Mouse (Mus musculus) cerebellum, adult 2 months (tissue): Measurements from ENCODE around the gene Nrp1. TPM values are rescaled to one million over a fixed set of nuclear protein-coding genes. Genes with fewer than 3 reads are reported as not detected.

Experiments used
- DNase-seq, 2 experiments: peaks; one replicate each; pipeline ENCODE4 v3.0.0; 2021
- H3K27ac ChIP-seq: fragments of 200-500 bp; 2 replicates; pipeline ENCODE4 v1.5.1; 2012; ENCODE audit warnings: low read length, control low read depth, inconsistent platforms; ENCODE audit not compliant: insufficient read depth
- H3K27me3 ChIP-seq: fragments of 200-500 bp; 2 replicates; pipeline ENCODE4 v1.6.1; 2012; ENCODE audit warnings: inconsistent platforms, mild to moderate bottlenecking, low read length, moderate library complexity; ENCODE audit not compliant: control insufficient read depth, insufficient read depth
- H3K4me1 ChIP-seq: fragments of 200-500 bp; 2 replicates; pipeline ENCODE4 v1.6.1; 2011; ENCODE audit warnings: low read length; ENCODE audit not compliant: control insufficient read depth, insufficient read depth
- H3K4me3 ChIP-seq: fragments of 200-500 bp; replicated peaks from 2 replicates; pipeline ENCODE3; 2011; ENCODE audit warnings: mild to moderate bottlenecking, low read depth, low read length, control low read depth; ENCODE audit not compliant: insufficient read depth
- CTCF ChIP-seq: fragments of 200-500 bp; IDR thresholded peaks from 2 replicates; pipeline ENCODE4 v1.5.1; 2011; ENCODE audit warnings: low read depth, mild to moderate bottlenecking, control low read depth, low read length, moderate library complexity, borderline replicate concordance; ENCODE audit not compliant: insufficient read depth
- POLR2A ChIP-seq: fragments of 200-500 bp; IDR thresholded peaks from 2 replicates; pipeline ENCODE4 v1.6.1; 2011; ENCODE audit warnings: low read length, control low read depth, borderline replicate concordance; ENCODE audit not compliant: insufficient read depth
- WGBS: fragments of 180-500 bp; shearing (Covaris S2); methylation state at CpG from one replicate; pipeline ENCODE4 v1.1.7; 2018; 5-methylcytosine and 5-hydroxymethylcytosine counted together
- polyA plus RNA-seq: library from polyadenylated mRNA; depleted of rRNA; stranded (reverse); fragments of >200 nt; gene quantifications from 2 replicates; pipeline ENCODE4 v1.2.3, GENCODE M21; 2012

Gene Nrp1
- polyA plus RNA-seq, 1 experiment, result 7.8 TPM

GRCm38 (mm10) chr8:128508723-128509122 lies 150.3 kb downstream of the Nrp1 start:
- H3K4me3 ChIP-seq, result no peak overlapping the region
- no peak for DNase-seq
- TF ChIP-seq CTCF, result no peak
- TF ChIP-seq POLR2A, result no peak
- no peak overlapping the region for H3K27ac ChIP-seq
- H3K27me3 ChIP-seq, result no peaks in the 10 kb centered on the region
- H3K4me1 ChIP-seq, result no peaks in the 10 kb centered on the region

GRCm38 (mm10) chr8:128511021-128511420 lies 152.6 kb downstream of the Nrp1 start:
- no peak overlapping the region for H3K4me3 ChIP-seq
- no peaks in the 10 kb centered on the region for H3K27me3 ChIP-seq
- DNase-seq, result no peak
- no peaks in the 10 kb centered on the region for H3K4me1 ChIP-seq
- TF ChIP-seq CTCF (no peak), POLR2A (no peak)
- no peak overlapping the region for H3K27ac ChIP-seq

GRCm38 (mm10) chr8:128511732-128512131 lies 153.3 kb downstream of the Nrp1 start:
- WGBS, result 97% methylated on average over 1 of the region's 1 CpGs
- Histone ChIP-seq H3K27me3 (no peaks in the 10 kb centered on the region), H3K4me1 (no peaks in the 10 kb centered on the region), H3K4me3 (no peak overlapping the region), H3K27ac (no peak overlapping the region)
- no peak for DNase-seq
- TF ChIP-seq POLR2A (no peak), CTCF (no peak)

GRCm38 (mm10) chr8:128516846-128517446 lies 158.5 kb downstream of the Nrp1 start:
- no peak for DNase-seq
- no peaks in the 10 kb centered on the region for H3K27me3 ChIP-seq
- H3K4me1 ChIP-seq, result no peaks in the 10 kb centered on the region
- 86% methylated on average over 3 of the region's 3 CpGs for WGBS
- TF ChIP-seq CTCF (no peak), POLR2A (no peak)
- no peak overlapping the region for H3K4me3 ChIP-seq
- no peak overlapping the region for H3K27ac ChIP-seq

GRCm38 (mm10) chr8:128517546-128518102 lies 159.2 kb downstream of the Nrp1 start:
- Histone ChIP-seq H3K4me1 (no peaks in the 10 kb centered on the region), H3K4me3 (no peak overlapping the region), H3K27me3 (no peaks in the 10 kb centered on the region), H3K27ac (no peak overlapping the region)
- DNase-seq, result no peak
- WGBS, result 76% methylated on average over 4 of the region's 4 CpGs
- TF ChIP-seq POLR2A, result no peak
- no peak for TF ChIP-seq CTCF

- H3K4me1 ChIP-seq, result no peaks in the 10 kb centered on the region
- no peak for DNase-seq
- 78% methylated on average over 1 of the region's 1 CpGs for WGBS
- TF ChIP-seq CTCF (no peak), POLR2A (no peak)
- H3K27ac ChIP-seq, result no peak overlapping the region
- no peaks in the 10 kb centered on the region for H3K27me3 ChIP-seq
- H3K4me3 ChIP-seq, result no peak overlapping the region
Observed at GRCm38 (mm10) chr8:128519366-128519765, 161.0 kb downstream of the Nrp1 start.

- no peaks in the 10 kb centered on the region for H3K4me1 ChIP-seq
- no peak for TF ChIP-seq CTCF
- no peak for TF ChIP-seq POLR2A
- DNase-seq, result no peak
- H3K4me3 ChIP-seq, result no peak overlapping the region
- 68% methylated on average over 7 of the region's 7 CpGs for WGBS
- H3K27ac ChIP-seq, result no peak overlapping the region
- H3K27me3 ChIP-seq, result no peaks in the 10 kb centered on the region
Observed at GRCm38 (mm10) chr8:128523825-128524224, 165.4 kb downstream of the Nrp1 start.

- Histone ChIP-seq H3K4me1 (no peaks in the 10 kb centered on the region), H3K27me3 (no peaks in the 10 kb centered on the region), H3K4me3 (no peak overlapping the region), H3K27ac (no peak overlapping the region)
- WGBS, result 76% methylated on average over 1 of the region's 1 CpGs
- no peak for DNase-seq
- TF ChIP-seq POLR2A, result no peak
- no peak for TF ChIP-seq CTCF
Observed at GRCm38 (mm10) chr8:128525912-128526311, 167.5 kb downstream of the Nrp1 start.
